Comparison of ENCODE assay signal across 10 mouse cellular contexts in genomic region chr9:66240493-66240892, GRCm38 (mm10).
DNase-seq lines count a peak whose midpoint lies in the region; ATAC-seq and TF ChIP-seq lines count a peak whose summit lies in the region.
"Had no signal": no experiment of that assay in that cellular context is flagged by ENCODE, and none has a peak within 500 bp of the region (broad histone marks: within the 10 kb centered on the region; RNA-seq: fewer than 3 reads in every experiment).

No protein-coding gene starts in this region.

- no peaks in the 10 kb centered on the region for H3K36me3 ChIP-seq in limb, embryonic 10.5 days
- no peaks in the 10 kb centered on the region for H3K36me3 ChIP-seq in stomach, embryonic 16.5 days (ENCODE audit: control insufficient read depth, insufficient read depth, low read length)
- H3K36me3 ChIP-seq in forebrain, embryonic 13.5 days (ENCODE audit: poor library complexity, severe bottlenecking): no peaks in the 10 kb centered on the region
- H3K36me3 ChIP-seq: neural tube, embryonic 15.5 days had no signal

- WGBS in cerebellum, adult 2 months: 9% methylated on average over 4 of the region's 4 CpGs
- 64% methylated on average over 4 of the region's 4 CpGs for WGBS in limb, embryonic 10.5 days
- WGBS in stomach, embryonic 16.5 days: 50% methylated on average over 4 of the region's 4 CpGs
- 71% methylated on average over 4 of the region's 4 CpGs for WGBS in forebrain, embryonic 13.5 days

- H3K4me3 ChIP-seq in cerebellum, adult 2 months (replicated peaks; ENCODE audit: insufficient read depth, low read depth, low read length): no peak overlapping the region
- no peak overlapping the region for H3K4me3 ChIP-seq in limb, embryonic 10.5 days
- H3K4me3 ChIP-seq in stomach, embryonic 16.5 days (replicated peaks; ENCODE audit: low read length): no peak overlapping the region
- H3K4me3 ChIP-seq in forebrain, embryonic 13.5 days: no peak overlapping the region
- H3K4me3 ChIP-seq: neural tube, embryonic 15.5 days had no signal

- H3K4me2 ChIP-seq in stomach, embryonic 16.5 days (ENCODE audit: low read depth, low read length): no peak overlapping the region
- H3K4me2 ChIP-seq in forebrain, embryonic 13.5 days: no peak overlapping the region
- H3K4me2 ChIP-seq: neural tube, embryonic 15.5 days had no signal

- no peaks in the 10 kb centered on the region for H3K27me3 ChIP-seq in cerebellum, adult 2 months (ENCODE audit: control insufficient read depth, insufficient read depth, low read length)
- no peaks in the 10 kb centered on the region for H3K27me3 ChIP-seq in limb, embryonic 10.5 days (ENCODE audit: low read depth, poor library complexity, severe bottlenecking)
- no peaks in the 10 kb centered on the region for H3K27me3 ChIP-seq in stomach, embryonic 16.5 days (ENCODE audit: control insufficient read depth, insufficient read depth, low read length)
- H3K27me3 ChIP-seq in forebrain, embryonic 13.5 days: no peaks in the 10 kb centered on the region
- H3K27me3 ChIP-seq: neural tube, embryonic 15.5 days had no signal

- peaks cover 7% of the 10 kb centered on the region for H3K4me1 ChIP-seq in cerebellum, adult 2 months (ENCODE audit: control insufficient read depth, insufficient read depth, low read length)
- peaks cover 11% of the 10 kb centered on the region for H3K4me1 ChIP-seq in limb, embryonic 10.5 days
- H3K4me1 ChIP-seq in stomach, embryonic 16.5 days (ENCODE audit: control insufficient read depth, insufficient read depth, low read length): 0 out of 2 replicates have a peak, but pooled peaks cover 4% of the 10 kb centered on the region
- H3K4me1 ChIP-seq in forebrain, embryonic 13.5 days: no peaks in the 10 kb centered on the region
- H3K4me1 ChIP-seq: neural tube, embryonic 15.5 days had no signal

- TF ChIP-seq POLR2A in cerebellum, adult 2 months (IDR thresholded peaks at IDR 0.05; ENCODE audit: borderline replicate concordance, insufficient read depth, low read length): no peak

- ATAC-seq in stomach, embryonic 16.5 days (ENCODE audit: insufficient read depth, low FRiP score): peak; percentile 44; the same call in 1 of the 2 replicates
- ATAC-seq in forebrain, embryonic 13.5 days: no peak
- ATAC-seq: hindbrain, embryonic 16.5 days had no signal

- H3K9me3 ChIP-seq in limb, embryonic 10.5 days (replicated peaks): no peaks in the 10 kb centered on the region
- H3K9me3 ChIP-seq in stomach, embryonic 16.5 days (replicated peaks; ENCODE audit: control insufficient read depth, low read length): no peaks in the 10 kb centered on the region
- H3K9me3 ChIP-seq in forebrain, embryonic 13.5 days (replicated peaks): no peaks in the 10 kb centered on the region
- H3K9me3 ChIP-seq: neural tube, embryonic 15.5 days had no signal

- DNase-seq in spleen, postnatal 36 days (ENCODE audit: low spot score in 2 of 2): peak; percentile 31 to 35
- DNase-seq in spleen, adult 12 weeks (ENCODE audit: low spot score): no peak
- DNase-seq in cerebellum, adult 2 months: peak; percentile 65 to 72
- DNase-seq in limb, embryonic 10.5 days (ENCODE audit: low spot score): no peak
- DNase-seq in embryo, embryonic 10 days (ENCODE audit: low spot score): no peak
- DNase-seq: layer of hippocampus, postnatal 36 days had no signal

- TF ChIP-seq CTCF in cerebellum, adult 2 months (IDR thresholded peaks at IDR 0.05; ENCODE audit: borderline replicate concordance, insufficient read depth, low read depth, low read length): no peak

- no peak overlapping the region for H3K9ac ChIP-seq in stomach, embryonic 16.5 days (ENCODE audit: low read length)
- H3K9ac ChIP-seq in forebrain, embryonic 13.5 days: no peak overlapping the region
- H3K9ac ChIP-seq: neural tube, embryonic 15.5 days had no signal

- H3K27ac ChIP-seq in cerebellum, adult 2 months (ENCODE audit: insufficient read depth, low read length): no peak overlapping the region
- 0 out of 2 replicates have a peak overlapping the region, but pooled peaks have one; percentile 1 for H3K27ac ChIP-seq in limb, embryonic 10.5 days
- no peak overlapping the region; the same call in 1 of the 2 replicates for H3K27ac ChIP-seq in stomach, embryonic 16.5 days (ENCODE audit: low read length)
- H3K27ac ChIP-seq in forebrain, embryonic 13.5 days: no peak overlapping the region
- H3K27ac ChIP-seq: neural tube, embryonic 15.5 days had no signal

Comparison
In these comparisons a context has a peak if more than half of its experiments do, and no peak if none do; other contexts are left out.
1. DNase-seq: peak in spleen, postnatal 36 days (2 of 2) and cerebellum, adult 2 months (2 of 2); none in spleen, adult 12 weeks (single experiment), limb, embryonic 10.5 days (single experiment) and embryo, embryonic 10 days (single experiment).